Mouse (Mus musculus): ENCODE data around the gene Fam131c. TPM values are rescaled to one million over a fixed set of nuclear protein-coding genes. Genes with fewer than 3 reads are reported as not detected.

Fam131c gene
- total and polyA plus RNA-seq, 2 experiments from 2014 or later: 0.20 TPM; not detected in 1

DNA sequence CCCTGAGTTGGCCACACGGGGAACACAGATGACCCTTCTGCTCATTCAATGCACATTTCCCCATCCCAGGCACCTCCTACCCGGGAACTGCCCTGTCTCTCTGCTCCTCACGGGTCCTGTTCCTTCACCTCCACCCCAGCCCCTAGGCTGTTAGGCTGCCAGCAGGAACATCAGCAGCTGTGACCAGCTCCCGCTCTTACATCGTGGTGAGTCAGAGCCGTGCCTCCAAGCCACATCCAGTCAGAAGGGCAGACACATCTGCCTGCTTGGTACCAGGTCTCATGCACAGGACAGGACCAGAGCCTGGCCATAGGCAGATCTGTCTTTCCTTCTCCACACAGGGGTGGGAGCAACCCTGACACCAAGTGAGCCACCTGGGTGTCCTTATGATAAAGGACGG lies 2.1 kb upstream of the Fam131c start:
- Histone ChIP-seq H3K36me3 (replicated peaks; ENCODE audit: control insufficient read depth, insufficient read depth, low read length) (no peaks in the 10 kb centered on the region), H3K27me3 (ENCODE audit: control insufficient read depth, insufficient read depth, low read length) (peaks cover 49% of the 10 kb centered on the region), H3K4me3 (ENCODE audit: low read depth, low read length) (no peak overlapping the region), H3K4me1 (ENCODE audit: control insufficient read depth, insufficient read depth) (0 out of 2 replicates have a peak, but pooled peaks cover 9% of the 10 kb centered on the region), H3K9me3 (replicated peaks; ENCODE audit: control insufficient read depth, low read length) (no peaks in the 10 kb centered on the region), H3K4me2 (ENCODE audit: low read depth, low read length) (no peak overlapping the region), H3K9ac (replicated peaks; ENCODE audit: low read depth, low read length) (no peak overlapping the region), H3K27ac (ENCODE audit: low read depth) (no peak overlapping the region)
- ATAC-seq (ENCODE audit: insufficient read depth, low read depth): no peak
- no peak for DNase-seq (ENCODE audit: low spot score)
- TF ChIP-seq EP300 (IDR thresholded peaks at IDR 0.05; ENCODE audit: low read depth) (no peak), CTCF (IDR thresholded peaks at IDR 0.05; ENCODE audit: low read depth) (no peak)
- WGBS: 55% methylated on average over 7 of the region's 7 CpGs

DNA sequence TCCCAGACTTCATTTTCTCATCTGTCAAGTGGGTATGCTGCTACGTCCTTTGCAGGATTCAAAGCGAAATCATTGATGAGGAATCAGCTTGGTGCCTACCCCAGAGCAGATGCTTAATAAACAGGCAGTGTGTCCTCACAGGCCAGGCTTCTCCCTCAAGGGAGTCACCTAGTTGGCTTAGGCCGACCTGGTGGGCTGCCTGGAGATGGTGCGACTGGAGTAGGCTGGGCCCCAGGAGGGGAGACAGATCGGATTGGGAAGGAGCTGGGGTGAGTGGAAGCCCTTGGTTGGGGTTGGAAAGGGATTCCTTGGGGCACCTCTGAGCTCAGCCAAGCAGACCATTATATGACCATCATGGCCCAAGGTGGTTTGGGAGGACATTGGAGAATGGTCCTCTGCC lies 4.4 kb downstream of the Fam131c start:
- 0 out of 2 replicates have a peak, but pooled peaks cover 9% of the 10 kb centered on the region for H3K4me1 ChIP-seq (ENCODE audit: control insufficient read depth, insufficient read depth)
- ATAC-seq (ENCODE audit: insufficient read depth, low read depth) (no peak), DNase-seq (ENCODE audit: low spot score) (no peak)
- no peaks in the 10 kb centered on the region for H3K36me3 ChIP-seq (replicated peaks; ENCODE audit: control insufficient read depth, insufficient read depth, low read length)
- H3K27me3 ChIP-seq (ENCODE audit: control insufficient read depth, insufficient read depth, low read length): peaks cover 18% of the 10 kb centered on the region
- no peak overlapping the region for H3K27ac ChIP-seq (ENCODE audit: low read depth)
- H3K9ac ChIP-seq (replicated peaks; ENCODE audit: low read depth, low read length): no peak overlapping the region
- no peak overlapping the region for H3K4me3 ChIP-seq (ENCODE audit: low read depth, low read length)
- 81% methylated on average over 5 of the region's 5 CpGs for WGBS
- H3K9me3 ChIP-seq (replicated peaks; ENCODE audit: control insufficient read depth, low read length): no peaks in the 10 kb centered on the region
- H3K4me2 ChIP-seq (ENCODE audit: low read depth, low read length): no peak overlapping the region
- TF ChIP-seq EP300 (IDR thresholded peaks at IDR 0.05; ENCODE audit: low read depth) (no peak), CTCF (IDR thresholded peaks at IDR 0.05; ENCODE audit: low read depth) (no peak)

DNA sequence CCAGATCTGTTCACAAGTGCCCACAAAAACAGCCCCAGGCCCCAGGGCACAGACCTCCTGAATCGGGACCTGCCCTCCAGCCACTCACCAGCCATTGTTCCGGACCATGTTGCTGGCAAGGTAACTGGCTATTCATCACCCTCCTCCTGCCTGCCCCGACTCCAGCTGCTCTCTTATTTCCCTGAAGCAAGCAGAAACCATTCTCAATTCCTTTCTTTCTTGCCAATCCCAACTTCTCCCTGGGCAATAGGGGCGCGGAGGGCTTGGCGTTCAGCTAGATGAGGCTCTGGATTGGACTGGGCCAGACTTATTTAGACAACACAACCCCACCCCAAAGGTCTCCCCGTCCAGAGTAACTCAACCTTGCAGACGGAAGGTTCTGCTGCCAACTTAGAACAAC lies 11.7 kb downstream of the Fam131c start:
- Histone ChIP-seq H3K9ac (replicated peaks; ENCODE audit: low read depth, low read length) (no peak overlapping the region), H3K9me3 (replicated peaks; ENCODE audit: control insufficient read depth, low read length) (no peaks in the 10 kb centered on the region), H3K36me3 (replicated peaks; ENCODE audit: control insufficient read depth, insufficient read depth, low read length) (no peaks in the 10 kb centered on the region), H3K4me1 (ENCODE audit: control insufficient read depth, insufficient read depth) (peaks cover 5% of the 10 kb centered on the region; the same call in 1 of the 2 replicates), H3K4me3 (ENCODE audit: low read depth, low read length) (no peak overlapping the region), H3K4me2 (ENCODE audit: low read depth, low read length) (no peak overlapping the region), H3K27me3 (ENCODE audit: control insufficient read depth, insufficient read depth, low read length) (peaks cover 46% of the 10 kb centered on the region), H3K27ac (ENCODE audit: low read depth) (no peak overlapping the region)
- no peak for ATAC-seq (ENCODE audit: insufficient read depth, low read depth)
- no peak for TF ChIP-seq EP300 (IDR thresholded peaks at IDR 0.05; ENCODE audit: low read depth)
- no peak for TF ChIP-seq CTCF (IDR thresholded peaks at IDR 0.05; ENCODE audit: low read depth)
- WGBS: 64% methylated on average over 8 of the region's 8 CpGs
- no peak for DNase-seq (ENCODE audit: low spot score)

DNA sequence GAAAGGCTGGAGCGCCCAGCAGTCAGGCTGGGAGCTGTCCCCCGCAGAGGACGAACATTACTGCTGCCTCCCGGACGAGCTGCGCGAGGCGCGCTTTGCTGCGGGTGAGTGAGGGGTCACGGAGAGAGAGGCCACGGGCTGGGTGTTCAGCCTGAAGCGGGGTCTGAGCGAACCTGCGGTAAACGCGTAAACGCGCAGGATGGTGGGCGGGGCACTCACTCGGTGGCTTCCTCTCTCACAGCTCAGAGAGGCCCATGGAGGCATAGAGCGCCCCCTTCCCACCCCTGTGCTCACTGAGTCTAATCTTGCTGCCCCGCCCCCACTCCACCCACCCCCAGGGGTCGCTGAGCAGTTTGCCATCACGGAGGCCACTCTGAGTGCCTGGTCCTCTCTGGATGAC lies 14.4 kb downstream of the Fam131c start:
- TF ChIP-seq EP300 (IDR thresholded peaks at IDR 0.05; ENCODE audit: low read depth): no peak
- no peak for TF ChIP-seq CTCF (IDR thresholded peaks at IDR 0.05; ENCODE audit: low read depth)
- Histone ChIP-seq H3K9ac (replicated peaks; ENCODE audit: low read depth, low read length) (no peak overlapping the region), H3K27me3 (ENCODE audit: control insufficient read depth, insufficient read depth, low read length) (peaks cover 49% of the 10 kb centered on the region), H3K36me3 (replicated peaks; ENCODE audit: control insufficient read depth, insufficient read depth, low read length) (no peaks in the 10 kb centered on the region), H3K4me2 (ENCODE audit: low read depth, low read length) (peak overlapping the region; percentile 53), H3K4me1 (ENCODE audit: control insufficient read depth, insufficient read depth) (peaks cover 5% of the 10 kb centered on the region; the same call in 1 of the 2 replicates), H3K9me3 (replicated peaks; ENCODE audit: control insufficient read depth, low read length) (no peaks in the 10 kb centered on the region), H3K4me3 (ENCODE audit: low read depth, low read length) (peak overlapping the region; percentile 24), H3K27ac (ENCODE audit: low read depth) (no peak overlapping the region)
- ATAC-seq (ENCODE audit: insufficient read depth, low read depth) (no peak), DNase-seq (ENCODE audit: low spot score) (no peak)
- 1% methylated on average over 25 of the region's 25 CpGs for WGBS

DNA sequence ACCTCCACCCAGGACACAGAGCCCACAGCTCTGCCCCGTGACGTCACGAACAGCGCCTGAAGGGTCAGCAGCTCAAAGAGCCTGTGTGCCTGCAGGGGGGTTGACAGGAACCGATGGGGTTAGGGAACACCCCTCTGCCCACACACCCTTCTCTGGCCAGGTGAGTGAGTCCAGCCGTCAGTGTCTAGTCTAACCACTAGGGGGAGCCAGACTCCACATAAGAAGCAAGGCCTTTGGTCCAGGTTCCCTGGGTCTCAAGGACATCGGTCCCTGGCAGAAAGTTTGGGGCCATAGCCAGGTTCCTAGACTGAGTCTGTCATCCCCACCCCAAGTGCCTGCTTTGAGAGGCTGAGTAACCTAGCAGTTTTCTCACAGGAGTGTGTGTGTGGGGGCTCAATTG lies 17.3 kb downstream of the Fam131c start:
- 0% methylated on average over 7 of the region's 7 CpGs for WGBS
- H3K9ac ChIP-seq (replicated peaks; ENCODE audit: low read depth, low read length): no peak overlapping the region
- H3K4me2 ChIP-seq (ENCODE audit: low read depth, low read length): no peak overlapping the region
- TF ChIP-seq CTCF (IDR thresholded peaks at IDR 0.05; ENCODE audit: low read depth) (peak; percentile 89), EP300 (IDR thresholded peaks at IDR 0.05; ENCODE audit: low read depth) (no peak)
- DNase-seq (ENCODE audit: low spot score) (peak; percentile 68), ATAC-seq (ENCODE audit: insufficient read depth, low read depth) (peak; percentile 57)
- H3K4me1 ChIP-seq (ENCODE audit: control insufficient read depth, insufficient read depth): peaks cover 5% of the 10 kb centered on the region; the same call in 1 of the 2 replicates
- no peak overlapping the region for H3K4me3 ChIP-seq (ENCODE audit: low read depth, low read length)
- no peaks in the 10 kb centered on the region for H3K9me3 ChIP-seq (replicated peaks; ENCODE audit: control insufficient read depth, low read length)
- H3K27me3 ChIP-seq (ENCODE audit: control insufficient read depth, insufficient read depth, low read length): peaks cover 46% of the 10 kb centered on the region
- H3K27ac ChIP-seq (ENCODE audit: low read depth): no peak overlapping the region
- no peaks in the 10 kb centered on the region for H3K36me3 ChIP-seq (replicated peaks; ENCODE audit: control insufficient read depth, insufficient read depth, low read length)

DNA sequence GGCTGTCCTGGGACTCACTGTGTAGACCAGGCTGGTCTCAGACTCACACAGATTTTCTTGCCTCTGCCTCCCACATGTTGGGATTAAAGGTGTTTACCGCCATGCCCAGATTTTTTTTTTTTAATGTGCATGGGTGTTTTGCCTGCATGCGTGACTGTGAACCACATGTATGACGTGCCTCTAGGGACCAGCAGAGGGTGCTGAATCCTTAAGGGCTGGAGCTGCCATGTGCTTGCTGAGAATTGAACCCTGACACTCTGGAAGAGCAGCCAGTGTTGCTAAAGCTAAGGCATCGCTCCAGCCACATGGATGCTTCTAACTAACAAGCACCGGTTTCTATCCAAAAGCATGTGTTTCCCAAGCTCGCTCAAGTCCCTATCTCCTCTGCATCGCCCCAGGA lies 18.1 kb downstream of the Fam131c start:
- Histone ChIP-seq H3K9ac (replicated peaks; ENCODE audit: low read depth, low read length) (no peak overlapping the region), H3K4me2 (ENCODE audit: low read depth, low read length) (no peak overlapping the region), H3K9me3 (replicated peaks; ENCODE audit: control insufficient read depth, low read length) (no peaks in the 10 kb centered on the region), H3K27me3 (ENCODE audit: control insufficient read depth, insufficient read depth, low read length) (peaks cover 38% of the 10 kb centered on the region), H3K4me3 (ENCODE audit: low read depth, low read length) (no peak overlapping the region), H3K36me3 (replicated peaks; ENCODE audit: control insufficient read depth, insufficient read depth, low read length) (no peaks in the 10 kb centered on the region), H3K27ac (ENCODE audit: low read depth) (no peak overlapping the region), H3K4me1 (ENCODE audit: control insufficient read depth, insufficient read depth) (peaks cover 5% of the 10 kb centered on the region; the same call in 1 of the 2 replicates)
- 67% methylated on average over 7 of the region's 7 CpGs for WGBS
- no peak for ATAC-seq (ENCODE audit: insufficient read depth, low read depth)
- no peak for TF ChIP-seq CTCF (IDR thresholded peaks at IDR 0.05; ENCODE audit: low read depth)
- no peak for TF ChIP-seq EP300 (IDR thresholded peaks at IDR 0.05; ENCODE audit: low read depth)
- no peak for DNase-seq (ENCODE audit: low spot score)
